Mouse (Mus musculus) intestine, embryonic 15.5 days (tissue): ENCODE data around the gene Ptpn4. TPM values are rescaled to one million over a fixed set of nuclear protein-coding genes. Genes with fewer than 3 reads are reported as not detected.

Experiments used
- ATAC-seq: fragments of 200-750 bp; cut with Nextera tagmentation; 2 replicates; pipeline ENCODE4 v1.8.0; 2017; ENCODE audit warnings: moderate TSS enrichment, moderate library complexity
- H3K27ac ChIP-seq: fragments of 300-500 bp; sonication (generic); 2 replicates; pipeline ENCODE4 v1.5.1; 2015; ENCODE audit warnings: mild to moderate bottlenecking, inconsistent platforms
- H3K27me3 ChIP-seq: fragments of 300-500 bp; sonication (generic); replicated peaks from 2 replicates; pipeline ENCODE4 v1.6.1; 2015; ENCODE audit warnings: inconsistent platforms
- H3K36me3 ChIP-seq: fragments of 300-500 bp; sonication (generic); 2 replicates; pipeline ENCODE4 v1.6.1; 2015; ENCODE audit warnings: inconsistent platforms
- H3K4me1 ChIP-seq: fragments of 300-500 bp; sonication (generic); replicated peaks from 2 replicates; pipeline ENCODE4 v1.6.1; 2015; ENCODE audit warnings: inconsistent platforms
- H3K4me2 ChIP-seq: fragments of 300-500 bp; sonication (generic); replicated peaks from 2 replicates; pipeline ENCODE4 v1.6.1; 2015; ENCODE audit warnings: mild to moderate bottlenecking, inconsistent platforms
- H3K4me3 ChIP-seq: fragments of 300-500 bp; sonication (generic); replicated peaks from 2 replicates; pipeline ENCODE4 v1.5.1; 2015; ENCODE audit warnings: inconsistent platforms
- H3K9ac ChIP-seq: fragments of 300-500 bp; sonication (generic); 2 replicates; pipeline ENCODE4 v1.6.1; 2015; ENCODE audit warnings: inconsistent platforms
- H3K9me3 ChIP-seq: fragments of 300-500 bp; sonication (generic); 2 replicates; pipeline ENCODE4 v1.6.1; 2016; ENCODE audit warnings: inconsistent platforms
- WGBS: fragments of 180-500 bp; shearing (Covaris S2); methylation state at CpG from one replicate; pipeline ENCODE4 v1.1.7; 2015; 5-methylcytosine and 5-hydroxymethylcytosine counted together
- polyA plus RNA-seq: library from polyadenylated mRNA; unstranded; fragments of >200 nt; fragmentation: Nextera tagmentation; extraction: Ambion mirVana; gene quantifications from 2 replicates; pipeline ENCODE4 v1.2.1, GENCODE M21; 2015

The Ptpn4 gene
- polyA plus RNA-seq, 1 experiment from 2014 or later, result 5.2 TPM

GRCm38 (mm10) chr1:119605396-119605795, 232.0 kb downstream of the Ptpn4 start:
- no peak overlapping the region for H3K4me3 ChIP-seq
- H3K4me1 ChIP-seq, result no peaks in the 10 kb centered on the region
- H3K27ac ChIP-seq, result no peak overlapping the region
- no peaks in the 10 kb centered on the region for H3K9me3 ChIP-seq
- no peak overlapping the region for H3K9ac ChIP-seq
- no peak for ATAC-seq
- no peaks in the 10 kb centered on the region for H3K27me3 ChIP-seq
- H3K4me2 ChIP-seq, result no peak overlapping the region
- no peaks in the 10 kb centered on the region for H3K36me3 ChIP-seq
- WGBS, result 92% methylated on average over 3 of the region's 3 CpGs

Other genes with a start within 250 kb of the Ptpn4 start
- gene Epb41l5, start 188.6 kb downstream of the Ptpn4 start, polyA plus RNA-seq, result 38.6 and 39.4 TPM in 2 replicates
- gene Tmem177, start 75.6 kb upstream of the Ptpn4 start, polyA plus RNA-seq, result 6.5 TPM in 2 replicates
- not detected in 2 replicates for gene Cfap221, start 159.6 kb upstream of the Ptpn4 start, polyA plus RNA-seq
- gene Sctr, start 169.3 kb upstream of the Ptpn4 start, polyA plus RNA-seq, result 0.72 and 0.90 TPM in 2 replicates
- gene Tmem37, start 236.5 kb upstream of the Ptpn4 start, polyA plus RNA-seq, result 51.3 and 66.1 TPM in 2 replicates